Mouse (Mus musculus) neural tube, embryonic 14.5 days (tissue): ENCODE measurements at regions not wholly inside any gene's neighbourhood (a gene's known extent, or its start where the extent isn't known, plus 50 kb on each side); places are given as distances from the start of the nearest gene placed in this dataset.

Experiments used
- ATAC-seq: fragments of 200-750 bp; cut with Nextera tagmentation; 2 replicates; pipeline ENCODE4 v1.8.0; 2017; ENCODE audit warnings: low read depth, mild to moderate bottlenecking, moderate TSS enrichment, moderate library complexity
- H3K27ac ChIP-seq: fragments of 300-500 bp; sonication (generic); 2 replicates; pipeline ENCODE4 v1.5.1; 2014; ENCODE audit warnings: low read depth, mild to moderate bottlenecking, control low read depth, low read length, moderate library complexity, mixed read lengths
- H3K27me3 ChIP-seq: fragments of 300-500 bp; sonication (generic); 2 replicates; pipeline ENCODE4 v1.6.1; 2014; ENCODE audit warnings: low read length; ENCODE audit not compliant: control insufficient read depth, insufficient read depth
- H3K36me3 ChIP-seq: fragments of 300-500 bp; sonication (generic); 2 replicates; pipeline ENCODE4 v1.6.1; 2014; ENCODE audit warnings: low read length, mixed read lengths; ENCODE audit not compliant: control insufficient read depth, insufficient read depth
- H3K4me1 ChIP-seq: fragments of 300-500 bp; sonication (generic); 2 replicates; pipeline ENCODE4 v1.6.1; 2014; ENCODE audit warnings: low read length; ENCODE audit not compliant: control insufficient read depth, insufficient read depth
- H3K4me2 ChIP-seq: fragments of 300-500 bp; sonication (generic); 2 replicates; pipeline ENCODE4 v1.6.1; 2014; ENCODE audit warnings: mild to moderate bottlenecking, low read depth, low read length, control low read depth
- H3K4me3 ChIP-seq: fragments of 300-500 bp; sonication (generic); 2 replicates; pipeline ENCODE4 v1.5.1; 2014; ENCODE audit warnings: low read depth, low read length, control low read depth, mixed read lengths
- H3K9ac ChIP-seq: fragments of 300-500 bp; sonication (generic); replicated peaks from 2 replicates; pipeline ENCODE4 v1.6.1; 2014; ENCODE audit warnings: low read depth, mild to moderate bottlenecking, control low read depth, low read length, mixed read lengths
- H3K9me3 ChIP-seq: fragments of 300-500 bp; sonication (generic); 2 replicates; pipeline ENCODE4 v1.6.1; 2016; ENCODE audit warnings: low read length; ENCODE audit not compliant: control insufficient read depth
- WGBS: fragments of 180-500 bp; shearing (Covaris S2); extraction: QIAGEN DNeasy Blood & Tissue Kit; methylation state at CpG from one replicate; pipeline ENCODE4 v1.1.7; 2014; 5-methylcytosine and 5-hydroxymethylcytosine counted together

GRCm38 (mm10) chr1:184533870-184534269 lies 198.5 kb downstream of the Hlx start:
- no peaks in the 10 kb centered on the region for H3K36me3 ChIP-seq
- H3K4me2 ChIP-seq, result no peak overlapping the region
- no peak overlapping the region for H3K27ac ChIP-seq
- no peaks in the 10 kb centered on the region for H3K4me1 ChIP-seq
- no peak overlapping the region for H3K4me3 ChIP-seq
- no peak for ATAC-seq
- 71% methylated on average over 5 of the region's 5 CpGs for WGBS
- no peak overlapping the region for H3K9ac ChIP-seq
- H3K9me3 ChIP-seq, result no peaks in the 10 kb centered on the region
- H3K27me3 ChIP-seq, result no peaks in the 10 kb centered on the region

GRCm38 (mm10) chr1:184532488-184533055 lies 199.8 kb downstream of the Hlx start:
- Histone ChIP-seq H3K9ac (no peak overlapping the region), H3K27ac (no peak overlapping the region), H3K9me3 (no peaks in the 10 kb centered on the region), H3K36me3 (no peaks in the 10 kb centered on the region), H3K4me2 (no peak overlapping the region), H3K4me1 (no peaks in the 10 kb centered on the region), H3K4me3 (no peak overlapping the region), H3K27me3 (no peaks in the 10 kb centered on the region)
- WGBS, result 82% methylated on average over 8 of the region's 8 CpGs
- ATAC-seq, result no peak

- 55% methylated on average over 3 of the region's 3 CpGs for WGBS
- no peak for ATAC-seq
- Histone ChIP-seq H3K9ac (no peak overlapping the region), H3K4me1 (no peaks in the 10 kb centered on the region), H3K27me3 (no peaks in the 10 kb centered on the region), H3K4me3 (no peak overlapping the region), H3K27ac (no peak overlapping the region), H3K4me2 (no peak overlapping the region), H3K9me3 (no peaks in the 10 kb centered on the region), H3K36me3 (no peaks in the 10 kb centered on the region)
Measured at GRCm38 (mm10) chr1:184530606-184531320, 201.7 kb downstream of the Hlx start.

GRCm38 (mm10) chr1:184525740-184526139 lies 206.7 kb downstream of the Hlx start:
- no peak overlapping the region for H3K27ac ChIP-seq
- no peaks in the 10 kb centered on the region for H3K36me3 ChIP-seq
- H3K9me3 ChIP-seq, result no peaks in the 10 kb centered on the region
- H3K9ac ChIP-seq, result no peak overlapping the region
- H3K27me3 ChIP-seq, result no peaks in the 10 kb centered on the region
- H3K4me3 ChIP-seq, result no peak overlapping the region
- no peaks in the 10 kb centered on the region for H3K4me1 ChIP-seq
- 82% methylated on average over 4 of the region's 4 CpGs for WGBS
- no peak for ATAC-seq
- no peak overlapping the region for H3K4me2 ChIP-seq

- Histone ChIP-seq H3K4me1 (no peaks in the 10 kb centered on the region), H3K9ac (no peak overlapping the region), H3K27ac (no peak overlapping the region), H3K9me3 (no peaks in the 10 kb centered on the region), H3K27me3 (no peaks in the 10 kb centered on the region), H3K4me2 (no peak overlapping the region), H3K36me3 (no peaks in the 10 kb centered on the region), H3K4me3 (no peak overlapping the region)
- ATAC-seq, result no peak
- 51% methylated on average over 5 of the region's 5 CpGs for WGBS
Measured at GRCm38 (mm10) chr1:184519551-184519950, 212.9 kb downstream of the Hlx start.

- WGBS, result 72% methylated on average over 4 of the region's 4 CpGs
- no peaks in the 10 kb centered on the region for H3K4me1 ChIP-seq
- no peaks in the 10 kb centered on the region for H3K27me3 ChIP-seq
- no peak overlapping the region for H3K27ac ChIP-seq
- no peak overlapping the region for H3K4me2 ChIP-seq
- no peak for ATAC-seq
- H3K9ac ChIP-seq, result no peak overlapping the region
- no peak overlapping the region for H3K4me3 ChIP-seq
- no peaks in the 10 kb centered on the region for H3K36me3 ChIP-seq
- no peaks in the 10 kb centered on the region for H3K9me3 ChIP-seq
Measured at GRCm38 (mm10) chr1:184504663-184505062, 227.8 kb downstream of the Hlx start.

- 93% methylated on average over 4 of the region's 4 CpGs for WGBS
- Histone ChIP-seq H3K9ac (no peak overlapping the region), H3K9me3 (no peaks in the 10 kb centered on the region), H3K4me1 (no peaks in the 10 kb centered on the region), H3K36me3 (no peaks in the 10 kb centered on the region), H3K27ac (no peak overlapping the region), H3K4me2 (no peak overlapping the region), H3K4me3 (no peak overlapping the region), H3K27me3 (no peaks in the 10 kb centered on the region)
- ATAC-seq, result no peak
Measured at GRCm38 (mm10) chr1:184503827-184504355, 228.5 kb downstream of the Hlx start.

- H3K36me3 ChIP-seq, result no peaks in the 10 kb centered on the region
- WGBS, result 74% methylated on average over 5 of the region's 5 CpGs
- H3K9ac ChIP-seq, result no peak overlapping the region
- no peak overlapping the region for H3K27ac ChIP-seq
- no peak overlapping the region for H3K4me3 ChIP-seq
- no peak for ATAC-seq
- no peak overlapping the region for H3K4me2 ChIP-seq
- H3K9me3 ChIP-seq, result no peaks in the 10 kb centered on the region
- no peaks in the 10 kb centered on the region for H3K27me3 ChIP-seq
- no peaks in the 10 kb centered on the region for H3K4me1 ChIP-seq
Measured at GRCm38 (mm10) chr1:184500702-184501101, 231.7 kb downstream of the Hlx start.

GRCm38 (mm10) chr1:184498909-184499525 lies 233.4 kb downstream of the Hlx start:
- no peak overlapping the region for H3K4me3 ChIP-seq
- no peak overlapping the region for H3K4me2 ChIP-seq
- ATAC-seq, result no peak
- H3K9me3 ChIP-seq, result no peaks in the 10 kb centered on the region
- no peaks in the 10 kb centered on the region for H3K36me3 ChIP-seq
- WGBS, result 85% methylated on average over 11 of the region's 11 CpGs
- no peak overlapping the region for H3K9ac ChIP-seq
- no peaks in the 10 kb centered on the region for H3K27me3 ChIP-seq
- H3K4me1 ChIP-seq, result no peaks in the 10 kb centered on the region
- H3K27ac ChIP-seq, result no peak overlapping the region
